Mouse (Mus musculus): ENCODE data around the gene Gm20594. TPM values are rescaled to one million over a fixed set of nuclear protein-coding genes. Genes with fewer than 3 reads are reported as not detected.

Gm20594 gene
- polyA plus RNA-seq (2011; ENCODE audit: insufficient read depth, insufficient read length, low read depth, missing spikeins) = 2.5 TPM in 1 of 2 replicates, not detected in the other

GRCm38 (mm10) chr6:79817616-79818015, at the start of gene Gm20594:
Gm20594 (plus strand) TSS chr6:79817916.
- no peaks in the 10 kb centered on the region for H3K36me3 ChIP-seq (ENCODE audit: control insufficient read depth, insufficient read depth, low read length, poor library complexity, severe bottlenecking)
- no peaks in the 10 kb centered on the region for H3K4me1 ChIP-seq (ENCODE audit: control insufficient read depth, insufficient read depth, low read length)
- H3K27me3 ChIP-seq (ENCODE audit: control insufficient read depth, insufficient read depth, low read length, poor library complexity, severe bottlenecking) = no peaks in the 10 kb centered on the region
- no peaks in the 10 kb centered on the region for H3K9me3 ChIP-seq (replicated peaks; ENCODE audit: control insufficient read depth, insufficient read depth, low read length, poor library complexity, severe bottlenecking)
- TF ChIP-seq CTCF (IDR thresholded peaks at IDR 0.05; ENCODE audit: low read depth, low read length) = no peak
- no peak for TF ChIP-seq POLR2A (IDR thresholded peaks at IDR 0.05; ENCODE audit: insufficient read depth, low read length)
- no peak for TF ChIP-seq EP300 (IDR thresholded peaks at IDR 0.05; ENCODE audit: insufficient read depth, low read depth, low read length)
- no peak within 1 kb of the TSS for H3K9ac ChIP-seq (ENCODE audit: low read depth, poor library complexity, severe bottlenecking)
- H3K4me3 ChIP-seq (ENCODE audit: low read depth, low read length) = no peak within 1 kb of the TSS
- no peak within 1 kb of the TSS for H3K27ac ChIP-seq (ENCODE audit: insufficient read depth, low read length)

DNA sequence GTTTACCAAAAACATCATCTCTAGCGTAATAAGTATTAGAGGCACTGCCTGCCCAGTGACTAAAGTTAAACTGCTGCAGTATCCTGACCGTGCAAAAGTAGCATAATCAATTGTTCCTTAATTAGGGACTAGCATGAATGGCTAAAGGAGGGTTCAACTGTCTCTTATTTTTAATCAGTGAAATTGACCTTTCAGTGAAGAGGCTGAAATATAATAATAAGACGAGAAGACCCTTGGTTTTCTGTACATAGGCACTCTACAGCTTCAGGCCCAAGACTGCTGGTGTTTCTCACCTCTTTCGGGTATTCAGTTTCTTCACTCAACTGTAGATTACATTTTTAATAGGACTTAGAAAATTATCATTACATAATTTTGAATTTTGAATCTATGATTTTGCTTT, 398 bp downstream of the Gm20594 start:
- Histone ChIP-seq H3K27ac (ENCODE audit: insufficient read depth, low read length) (no peak overlapping the region), H3K4me3 (ENCODE audit: low read depth, low read length) (no peak overlapping the region), H3K4me1 (ENCODE audit: control insufficient read depth, insufficient read depth, low read length) (no peaks in the 10 kb centered on the region), H3K9ac (ENCODE audit: low read depth, poor library complexity, severe bottlenecking) (no peak overlapping the region), H3K27me3 (ENCODE audit: control insufficient read depth, insufficient read depth, low read length, poor library complexity, severe bottlenecking) (no peaks in the 10 kb centered on the region), H3K36me3 (ENCODE audit: control insufficient read depth, insufficient read depth, low read length, poor library complexity, severe bottlenecking) (no peaks in the 10 kb centered on the region), H3K9me3 (replicated peaks; ENCODE audit: control insufficient read depth, insufficient read depth, low read length, poor library complexity, severe bottlenecking) (no peaks in the 10 kb centered on the region)
- no peak for TF ChIP-seq POLR2A (IDR thresholded peaks at IDR 0.05; ENCODE audit: insufficient read depth, low read length)
- no peak for TF ChIP-seq CTCF (IDR thresholded peaks at IDR 0.05; ENCODE audit: low read depth, low read length)
- no peak for TF ChIP-seq EP300 (IDR thresholded peaks at IDR 0.05; ENCODE audit: insufficient read depth, low read depth, low read length)

DNA sequence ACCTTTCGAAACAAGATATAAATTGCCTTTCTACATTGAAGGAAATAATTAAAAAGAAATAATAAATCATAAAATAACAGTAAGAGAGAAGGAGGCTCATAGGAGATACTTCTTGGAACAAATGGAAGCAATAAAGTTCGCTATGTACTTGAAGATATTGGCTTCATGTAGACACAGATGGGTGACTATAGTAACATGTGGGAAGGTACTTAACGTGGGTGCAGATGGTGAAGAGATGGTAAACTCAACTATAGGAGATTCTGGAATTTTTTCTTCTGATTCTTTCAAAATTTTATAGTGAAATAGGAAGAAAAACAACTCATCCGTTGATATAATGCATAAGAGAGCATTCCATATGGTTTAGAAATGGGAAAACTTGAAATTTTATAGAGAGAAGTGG, 16.1 kb downstream of the Gm20594 start:
- H3K27me3 ChIP-seq (ENCODE audit: control insufficient read depth, insufficient read depth, low read length, poor library complexity, severe bottlenecking) = no peaks in the 10 kb centered on the region
- H3K9ac ChIP-seq (ENCODE audit: low read depth, poor library complexity, severe bottlenecking) = no peak overlapping the region
- no peaks in the 10 kb centered on the region for H3K9me3 ChIP-seq (replicated peaks; ENCODE audit: control insufficient read depth, insufficient read depth, low read length, poor library complexity, severe bottlenecking)
- no peak for TF ChIP-seq POLR2A (IDR thresholded peaks at IDR 0.05; ENCODE audit: insufficient read depth, low read length)
- TF ChIP-seq EP300 (IDR thresholded peaks at IDR 0.05; ENCODE audit: insufficient read depth, low read depth, low read length) = no peak
- H3K4me3 ChIP-seq (ENCODE audit: low read depth, low read length) = no peak overlapping the region
- H3K27ac ChIP-seq (ENCODE audit: insufficient read depth, low read length) = no peak overlapping the region
- no peaks in the 10 kb centered on the region for H3K4me1 ChIP-seq (ENCODE audit: control insufficient read depth, insufficient read depth, low read length)
- no peaks in the 10 kb centered on the region for H3K36me3 ChIP-seq (ENCODE audit: control insufficient read depth, insufficient read depth, low read length, poor library complexity, severe bottlenecking)

GRCm38 (mm10) chr6:79846829-79847228, 29.1 kb downstream of the Gm20594 start:
- no peaks in the 10 kb centered on the region for H3K27me3 ChIP-seq (ENCODE audit: control insufficient read depth, insufficient read depth, low read length, poor library complexity, severe bottlenecking)
- TF ChIP-seq EP300 (IDR thresholded peaks at IDR 0.05; ENCODE audit: insufficient read depth, low read depth, low read length) = no peak
- TF ChIP-seq CTCF (IDR thresholded peaks at IDR 0.05; ENCODE audit: low read depth, low read length) = no peak
- no peak for TF ChIP-seq POLR2A (IDR thresholded peaks at IDR 0.05; ENCODE audit: insufficient read depth, low read length)
- no peaks in the 10 kb centered on the region for H3K4me1 ChIP-seq (ENCODE audit: control insufficient read depth, insufficient read depth, low read length)
- H3K9ac ChIP-seq (ENCODE audit: low read depth, poor library complexity, severe bottlenecking) = no peak overlapping the region
- H3K9me3 ChIP-seq (replicated peaks; ENCODE audit: control insufficient read depth, insufficient read depth, low read length, poor library complexity, severe bottlenecking) = no peaks in the 10 kb centered on the region
- H3K4me3 ChIP-seq (ENCODE audit: low read depth, low read length) = no peak overlapping the region
- no peaks in the 10 kb centered on the region for H3K36me3 ChIP-seq (ENCODE audit: control insufficient read depth, insufficient read depth, low read length, poor library complexity, severe bottlenecking)
- no peak overlapping the region for H3K27ac ChIP-seq (ENCODE audit: insufficient read depth, low read length)

Other genes starting within 250 kb of the Gm20594 start
- gene Lrrtm4, start 201.0 kb downstream of the Gm20594 start, polyA plus RNA-seq (2011; ENCODE audit: insufficient read depth, insufficient read length, low read depth, missing spikeins) = not detected in 2 replicates